Mouse (Mus musculus): ENCODE results near the gene Olfr1249.
"Not testable (repeated sequence)": the region's sequence is repeated elsewhere in the genome, so short reads cannot be mapped to it uniquely, and the experiment has no call there.

Gene Olfr1249

DNA sequence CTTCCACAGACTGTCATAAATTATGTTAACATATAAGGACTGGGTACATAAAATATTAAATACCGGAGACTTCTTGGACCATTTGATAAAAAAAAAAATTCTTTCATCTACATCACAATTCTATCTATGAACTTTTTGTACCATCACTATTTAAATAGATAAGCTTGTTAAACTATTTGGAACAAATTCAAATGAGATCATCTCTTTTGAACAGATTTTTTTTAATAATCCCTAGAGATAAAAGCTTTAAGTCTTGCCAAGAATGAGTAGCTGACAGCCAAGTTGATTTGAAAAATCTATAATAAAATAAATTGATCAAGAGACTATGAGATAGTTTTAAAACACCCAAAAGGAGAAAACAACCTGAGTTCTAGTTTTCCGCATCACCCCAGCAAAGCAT, at the start of gene Olfr1249:
TSS of gene Olfr1249 (minus strand) at position 101 of the 400 bp plus-strand sequence.
- DNase-seq (ENCODE audit: low spot score) = no peak

GRCm38 (mm10) chr2:89671836-89672235, 37.1 kb upstream of the Olfr1249 start, which contains the start of gene Olfr1251:
Gene Olfr1251 (minus strand): TSS chr2:89671936.
- no peak for DNase-seq (ENCODE audit: low spot score)

DNA sequence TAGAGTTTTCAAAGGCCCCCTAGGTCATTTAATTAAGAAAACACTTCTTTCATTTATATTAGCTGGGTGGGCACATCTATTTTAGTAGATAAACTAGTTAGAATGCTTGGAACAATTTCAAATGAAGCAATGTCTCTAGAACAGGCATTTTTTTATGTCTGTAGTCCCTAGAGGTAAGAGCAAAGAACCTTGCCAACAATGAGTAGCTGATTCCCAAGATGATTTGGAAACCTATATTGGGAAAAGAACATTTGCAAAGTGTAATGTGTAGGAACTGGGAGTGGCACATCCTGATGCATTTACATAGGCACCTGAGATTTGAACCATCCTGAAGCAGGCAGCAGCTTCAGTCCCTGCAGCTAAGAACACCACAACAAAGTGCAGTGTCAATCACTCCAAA, 26.6 kb upstream of the Olfr1249 start, which contains the start of gene Olfr1250:
TSS of gene Olfr1250 (minus strand) at position 101 of the 400 bp plus-strand sequence.
- no peak for DNase-seq (ENCODE audit: low spot score)

DNA sequence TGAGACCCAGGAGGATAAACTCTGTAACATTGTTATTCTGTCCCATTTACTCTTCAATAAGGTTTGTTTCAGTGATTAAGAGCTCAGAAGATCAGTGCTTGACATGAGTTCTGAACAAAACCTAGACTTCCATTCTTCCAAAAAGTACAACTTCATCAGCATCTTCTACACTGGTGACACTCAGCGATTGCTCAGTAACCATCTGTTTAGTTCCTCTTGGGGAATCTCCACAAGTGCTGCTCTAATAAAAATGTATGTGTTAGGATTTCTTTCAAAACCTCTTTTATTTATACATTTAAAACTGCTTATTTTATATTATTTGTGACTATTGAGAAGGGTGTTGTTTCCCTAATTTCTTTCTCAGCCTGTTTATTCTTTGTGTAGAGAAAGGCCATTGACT, 16.6 kb downstream of the Olfr1249 start, which contains the start of gene Olfr1248:
TSS of gene Olfr1248 (minus strand) at position 101 of the 400 bp plus-strand sequence.
- DNase-seq (ENCODE audit: low spot score) = not testable (repeated sequence)

DNA sequence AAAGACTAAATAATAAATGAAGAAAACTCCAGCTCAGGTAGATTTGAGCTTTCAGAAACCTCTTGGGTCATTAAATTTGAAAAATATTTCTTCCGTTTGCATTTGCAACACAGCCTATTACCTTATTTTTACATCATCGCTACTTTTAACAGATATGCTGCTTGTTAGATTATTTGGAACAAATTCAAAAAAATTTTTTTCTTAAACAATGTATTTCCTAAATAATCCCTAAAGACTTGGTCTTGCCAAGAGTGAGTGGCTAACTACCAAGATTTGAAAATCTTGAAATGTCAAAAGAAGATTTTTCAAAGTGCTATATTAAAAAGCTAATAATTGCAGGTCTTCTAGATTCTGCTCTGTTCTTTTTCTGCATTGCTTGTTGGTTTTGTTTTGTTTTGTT, 20.8 kb downstream of the Olfr1249 start, which contains the start of gene Olfr1247:
TSS of gene Olfr1247 (minus strand) at position 101 of the 400 bp plus-strand sequence.
- DNase-seq (ENCODE audit: low spot score) = no peak

GRCm38 (mm10) chr2:89593057-89593456, 41.7 kb downstream of the Olfr1249 start, which contains the start of gene Olfr1246:
Gene Olfr1246 (minus strand): TSS chr2:89593157.
- no peak for DNase-seq (ENCODE audit: low spot score)
